Mouse (Mus musculus) erythroblast, embryonic 14.5 days (primary cell): ENCODE results near the gene Pds5a.

Experiments
- GATA1 ChIP-seq: IDR thresholded peaks from 2 replicates; pipeline ENCODE4 v1.6.1; 2012; ENCODE audit warnings: low read length, inconsistent platforms, mixed read lengths
- TAL1 ChIP-seq: IDR thresholded peaks from 3 replicates; pipeline ENCODE4 v1.6.1; 2012; ENCODE audit warnings: low read length, inconsistent platforms, mixed read lengths

- TF ChIP-seq TAL1 (no peak), GATA1 (no peak)
Measured at GRCm38 (mm10) chr5:65653786-65654185, 44.3 kb downstream of the Pds5a start.
